Mouse (Mus musculus): ENCODE results near the gene Znhit3. TPM values are rescaled to one million over a fixed set of nuclear protein-coding genes. Genes with fewer than 3 reads are reported as not detected.
A peak's percentile ranks its signal among the peaks of the same experiment; 100 is the strongest.
"Not testable (repeated sequence)": the region's sequence is repeated elsewhere in the genome, so short reads cannot be mapped to it uniquely, and the experiment has no call there.

Znhit3 gene
- total RNA-seq, 2 experiments from 2014 or later = 13.4 to 13.7 TPM

GRCm38 (mm10) chr11:84919951-84920350, 3.8 kb upstream of the Znhit3 start:
- DNase-seq = no peak

DNA sequence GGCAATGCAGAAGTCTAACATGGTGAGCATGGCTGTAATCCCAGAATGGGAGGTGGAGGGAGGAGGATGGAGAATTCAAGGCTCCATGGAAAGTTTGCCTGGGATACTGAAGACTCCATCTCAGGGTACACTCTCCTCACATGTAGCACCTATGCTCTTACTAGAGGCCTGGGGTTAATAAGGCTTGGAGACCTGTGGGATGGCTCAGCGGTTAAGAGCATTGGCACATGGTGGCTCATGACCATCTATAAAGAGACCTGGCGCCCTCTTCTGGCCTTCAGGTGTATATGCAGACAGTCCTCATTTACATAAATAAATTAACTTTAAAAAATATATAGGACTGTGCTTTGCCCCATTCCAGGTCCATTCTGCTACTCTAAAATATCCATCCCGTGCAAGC, 3.1 kb upstream of the Znhit3 start:
- peak; percentile 20 for DNase-seq

- DNase-seq = peak; percentile 91
Observed at GRCm38 (mm10) chr11:84918425-84918824, 2.3 kb upstream of the Znhit3 start.

DNA sequence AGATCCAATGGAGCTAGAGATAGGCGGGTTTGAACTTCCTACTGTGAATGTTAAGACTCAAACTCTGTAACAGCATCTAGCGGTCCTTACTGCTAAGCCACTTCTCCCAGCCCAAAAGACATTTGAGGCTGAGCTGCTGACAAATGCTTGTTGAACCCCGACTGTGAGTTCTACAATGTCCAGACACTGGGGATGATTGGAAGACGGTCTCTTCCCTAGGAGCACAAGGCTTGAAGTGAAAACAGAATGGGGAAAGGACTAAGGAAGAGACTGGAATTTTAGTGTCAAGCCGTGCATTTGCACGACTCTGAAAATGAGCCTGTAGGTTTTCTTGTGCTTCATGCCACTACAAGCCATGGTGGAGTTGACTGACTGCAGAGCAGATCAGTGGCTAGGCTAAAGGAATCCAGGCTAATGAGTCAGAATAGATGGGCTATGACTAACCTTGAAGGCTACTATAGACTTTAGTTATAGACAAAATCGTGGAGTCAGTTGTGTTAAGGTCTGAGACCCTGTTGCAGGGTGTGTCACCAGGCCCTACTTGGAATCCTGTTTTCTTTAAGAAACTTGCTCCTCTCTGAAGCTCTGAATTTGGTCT, 636 bp upstream of the Znhit3 start:
- no peak for DNase-seq

DNA sequence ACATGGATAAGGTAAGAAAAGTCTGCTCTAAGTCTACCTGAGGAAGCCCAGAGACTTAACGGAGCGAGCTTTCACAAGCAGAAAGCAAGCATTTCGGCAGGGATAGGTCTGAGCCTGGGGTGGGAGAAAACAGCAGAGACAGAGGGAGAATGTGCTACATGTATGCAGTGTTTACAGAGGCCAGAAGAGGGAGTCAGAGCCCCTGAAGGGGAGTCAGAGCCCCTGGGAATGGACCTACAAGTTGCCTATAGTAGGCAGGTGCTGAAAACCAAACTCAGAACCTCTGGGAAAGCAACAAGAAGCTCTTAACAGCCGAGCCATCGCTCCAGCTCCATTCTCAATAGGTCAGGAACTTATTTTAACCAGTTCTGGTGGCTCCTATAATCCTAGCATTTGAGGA, 1.5 kb downstream of the Znhit3 start:
- DNase-seq = no peak

DNA sequence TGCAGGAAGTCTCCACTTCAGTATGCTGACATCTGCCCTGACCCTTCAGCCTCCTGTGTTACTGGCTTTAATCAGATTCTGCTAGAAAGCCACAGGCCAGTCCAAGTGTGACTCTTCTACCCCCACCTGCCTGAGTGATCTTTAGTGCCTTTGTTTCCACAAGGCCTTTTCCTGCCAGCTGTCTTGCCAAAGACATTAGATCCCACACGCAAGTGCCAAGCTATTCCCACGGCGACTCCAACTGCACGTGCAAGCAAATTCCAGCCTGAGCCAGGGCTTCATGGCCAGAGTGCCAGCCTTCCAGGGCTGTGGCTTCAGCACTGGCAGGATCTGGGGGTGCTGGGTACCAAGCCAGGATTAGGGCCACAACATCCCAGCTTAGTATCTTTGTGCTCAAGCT, 5.8 kb downstream of the Znhit3 start:
- no peak for DNase-seq

DNA sequence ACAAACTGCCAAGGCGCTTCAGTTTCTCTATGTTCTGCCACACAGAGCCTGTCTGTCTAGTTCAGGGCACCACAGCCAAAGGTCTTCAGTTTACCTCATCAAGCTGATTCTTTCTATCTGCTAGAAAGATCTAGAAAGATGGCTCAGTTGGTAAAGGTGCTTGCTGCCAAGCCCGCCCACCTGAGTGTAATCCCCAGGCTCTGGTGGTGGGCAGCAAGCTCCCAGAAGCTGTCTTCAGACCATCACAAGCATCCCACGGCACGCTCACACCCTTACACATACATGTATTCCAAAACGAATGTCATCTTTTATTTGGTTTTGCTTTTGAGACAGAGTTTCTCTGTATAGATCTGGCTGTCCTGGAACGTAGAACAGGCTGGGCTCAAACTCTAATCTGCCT, 7.7 kb downstream of the Znhit3 start:
- DNase-seq = no peak

DNA sequence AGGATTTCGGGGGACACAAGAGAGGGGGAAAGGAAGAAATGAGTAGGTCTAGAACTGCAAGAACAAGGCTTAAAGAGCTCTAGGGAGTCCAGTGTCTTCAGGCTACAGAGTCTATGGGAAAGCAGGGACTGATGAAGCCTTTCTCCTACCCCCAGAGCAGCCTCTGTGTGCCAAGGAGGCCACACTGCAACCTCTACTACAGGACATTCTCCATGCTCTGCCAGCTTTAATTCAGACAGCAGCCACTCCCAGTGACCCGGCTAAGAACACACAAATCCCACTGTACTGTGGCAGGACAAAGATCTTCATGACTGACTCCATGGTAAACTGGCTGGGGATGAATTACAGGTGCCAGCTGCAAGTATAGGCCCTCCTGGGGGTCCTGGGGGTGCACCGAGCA, 9.1 kb downstream of the Znhit3 start:
- DNase-seq = no peak

DNA sequence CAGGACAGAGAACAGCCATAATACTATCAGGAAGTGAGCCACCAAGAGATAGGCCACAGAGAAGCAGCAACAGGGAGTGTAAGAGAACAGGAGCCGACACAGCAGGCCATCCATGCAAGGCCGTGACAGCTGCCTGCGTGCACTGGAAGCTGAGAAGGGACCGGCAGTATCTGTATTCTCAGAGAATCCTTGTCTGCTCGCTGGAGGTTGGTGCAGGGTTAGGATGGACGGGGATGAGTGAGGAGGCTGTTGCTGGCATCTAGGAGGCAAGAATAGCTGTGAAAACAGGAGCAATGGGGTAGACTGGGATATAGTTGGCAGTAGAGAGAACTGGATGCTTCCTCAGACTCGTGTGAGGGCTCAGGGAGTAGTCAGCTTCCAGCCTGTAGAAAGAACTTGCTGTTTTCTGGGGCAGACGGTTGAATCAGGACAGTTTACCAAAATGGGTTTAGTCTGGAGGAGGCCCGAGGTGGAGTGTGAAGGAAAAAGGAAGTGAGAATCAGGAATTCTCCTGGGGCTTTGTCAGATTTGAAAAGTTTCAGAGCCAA, 11.5 kb downstream of the Znhit3 start:
- DNase-seq = no peak

DNA sequence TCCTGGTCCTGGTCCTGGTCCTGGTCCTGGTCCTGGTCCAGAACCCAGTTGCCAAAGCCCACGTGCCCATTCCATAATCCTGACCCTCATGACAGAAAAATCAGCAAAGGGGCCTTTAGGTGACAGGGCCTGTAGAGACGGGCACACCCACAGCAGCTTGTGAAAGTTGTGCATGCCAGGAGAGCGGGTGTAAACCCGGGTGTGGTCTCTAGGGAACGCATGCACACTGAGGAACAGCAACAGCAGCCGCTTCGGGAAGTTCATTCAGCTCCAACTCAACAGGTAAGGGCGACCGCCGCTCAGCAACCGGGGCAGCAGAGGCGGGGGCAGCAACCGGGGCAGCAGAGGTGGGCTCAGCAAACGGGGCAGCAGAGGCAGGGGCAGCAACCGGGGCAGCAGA, 23.1 kb downstream of the Znhit3 start:
- no peak for DNase-seq

GRCm38 (mm10) chr11:84891705-84892104, 24.5 kb downstream of the Znhit3 start:
- no peak for DNase-seq

DNA sequence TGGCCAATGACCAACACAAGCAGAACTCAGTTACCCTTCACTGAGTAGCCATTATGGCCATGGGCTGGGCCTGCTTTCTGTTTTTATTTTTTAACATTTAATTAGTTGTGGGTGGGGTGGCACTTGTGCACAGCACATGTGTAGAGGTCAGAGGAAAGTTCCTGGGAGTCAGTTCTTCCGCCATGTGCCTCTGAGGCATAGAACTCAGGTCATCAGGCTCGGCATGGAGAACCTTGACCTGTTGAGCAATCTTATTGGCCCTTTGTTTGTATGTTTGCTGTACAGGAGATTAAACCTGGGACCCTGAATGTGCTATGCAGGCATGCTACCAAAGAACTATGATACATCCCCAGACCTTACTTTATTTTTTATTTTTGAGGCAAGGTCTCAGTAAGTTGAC, 26.7 kb downstream of the Znhit3 start:
- DNase-seq = no peak

DNA sequence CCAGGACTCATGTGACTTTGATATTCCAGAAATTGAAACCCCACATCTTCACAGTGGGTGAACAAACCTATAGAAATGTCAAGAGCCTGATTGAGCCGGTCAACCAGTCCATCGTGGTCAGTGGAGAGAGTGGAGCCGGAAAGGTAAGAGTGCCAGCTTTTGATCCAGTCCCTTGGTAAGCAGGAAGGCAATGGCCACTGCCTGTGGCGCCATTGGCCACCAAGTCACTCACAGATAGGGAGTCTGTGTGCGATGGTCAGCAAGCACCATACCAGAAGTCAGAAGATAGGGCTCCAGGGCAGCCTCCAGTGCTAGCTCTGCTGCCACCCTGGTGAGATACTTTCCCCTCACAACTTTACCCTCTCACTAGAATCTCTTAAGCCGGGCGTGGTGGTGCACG, 28.1 kb downstream of the Znhit3 start:
- DNase-seq = no peak

DNA sequence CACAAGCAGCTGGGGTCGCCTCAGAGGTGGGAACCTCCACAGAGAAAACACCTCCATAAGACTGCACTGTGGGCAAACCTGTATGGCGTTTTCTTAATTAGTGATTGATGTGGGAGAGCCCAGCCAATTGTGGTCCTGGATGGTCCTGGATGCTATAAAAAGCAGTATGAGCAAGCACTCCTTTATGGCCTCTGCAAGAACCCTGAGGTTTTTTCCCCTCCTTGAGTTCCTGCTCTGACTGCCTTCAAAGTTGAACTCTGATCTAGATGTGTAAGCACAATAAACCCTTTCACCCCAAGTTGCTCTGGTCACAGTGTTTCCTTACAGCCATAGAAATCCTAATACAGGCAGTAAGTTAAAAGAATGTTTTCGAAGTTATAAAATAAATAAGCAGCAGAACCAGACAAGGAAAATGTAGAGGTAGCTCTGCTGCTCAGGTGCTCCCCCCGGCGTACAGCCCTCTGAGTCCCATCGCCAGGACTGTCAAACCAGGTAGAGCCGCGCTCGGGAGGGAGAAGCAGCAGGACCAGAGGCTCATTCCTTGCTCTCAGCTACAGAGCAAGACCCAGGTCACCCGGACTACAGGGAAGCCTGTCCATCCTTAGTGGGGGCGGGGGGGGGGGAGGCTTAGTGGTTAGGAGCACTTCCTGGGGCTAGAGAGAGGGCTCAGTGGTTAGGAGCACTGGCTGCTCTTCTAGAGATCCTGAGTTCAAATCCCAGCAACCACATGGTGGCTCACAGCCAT, 29.2 kb downstream of the Znhit3 start:
- DNase-seq = no peak

DNA sequence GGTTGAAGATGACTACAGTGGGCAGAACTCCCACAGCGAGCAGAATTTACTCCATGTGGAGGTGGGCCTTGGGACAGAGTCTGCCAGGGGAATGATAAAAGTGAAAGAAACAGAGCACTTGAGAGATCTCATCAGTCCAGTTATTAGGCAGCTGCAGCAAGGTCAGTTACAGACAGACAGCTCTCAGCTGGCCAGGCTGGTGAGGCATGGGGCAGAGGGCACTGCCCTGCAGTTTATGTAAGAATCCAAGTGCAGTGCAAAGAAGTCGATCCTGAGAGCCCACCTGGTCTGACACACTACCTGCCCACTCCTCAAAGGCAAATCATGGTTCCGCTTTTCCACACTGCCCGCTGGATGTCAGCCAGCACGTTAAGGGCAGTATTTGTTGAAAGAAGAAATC, 29.9 kb downstream of the Znhit3 start:
- no peak for DNase-seq

DNA sequence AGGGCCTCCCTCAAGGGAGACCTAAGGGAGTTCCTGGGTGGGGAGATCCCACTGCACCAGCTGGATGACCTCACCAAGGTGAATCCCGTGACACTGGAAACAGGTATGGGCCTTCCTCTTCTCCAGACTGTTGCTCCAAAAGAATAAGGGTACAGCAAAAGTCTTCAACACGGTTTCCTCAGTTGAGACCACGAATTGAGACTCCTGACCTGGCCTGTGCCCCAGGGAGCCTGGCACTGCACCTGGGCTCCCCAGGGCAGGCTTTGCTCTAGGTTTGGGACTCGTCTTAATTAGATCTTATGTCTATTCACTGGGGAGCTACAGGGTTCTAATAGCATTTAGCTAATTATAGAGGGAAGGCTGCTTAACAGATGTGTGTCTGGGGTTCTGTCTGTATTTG, 30.9 kb downstream of the Znhit3 start:
- DNase-seq = no peak

DNA sequence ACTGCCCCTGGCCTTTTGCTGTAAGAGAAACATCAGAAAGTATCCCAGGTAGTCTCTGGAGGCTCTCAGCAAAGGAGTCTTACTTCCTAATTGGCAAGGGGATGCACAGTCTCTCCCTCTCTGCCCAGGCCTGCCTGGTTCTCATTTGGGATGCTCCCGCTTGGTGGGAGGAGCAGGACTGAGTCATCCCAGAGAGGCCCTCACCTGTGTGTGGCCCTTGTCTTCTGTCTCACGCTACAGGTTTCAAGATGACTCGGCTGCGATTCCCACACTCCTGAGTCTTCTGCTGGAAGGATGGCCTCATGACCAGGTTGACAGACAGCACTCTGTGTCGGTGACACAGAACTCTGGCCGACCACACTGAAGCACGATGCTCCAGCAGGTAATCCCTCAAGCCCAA, 33.8 kb downstream of the Znhit3 start:
- DNase-seq = no peak

GRCm38 (mm10) chr11:84880971-84881370, 35.2 kb downstream of the Znhit3 start:
- no peak for DNase-seq

- peak; percentile 80 for DNase-seq
Observed at GRCm38 (mm10) chr11:84880465-84880961, 35.7 kb downstream of the Znhit3 start.

- peak; percentile 87 for DNase-seq
Observed at GRCm38 (mm10) chr11:84879772-84880464, 36.2 kb downstream of the Znhit3 start, which contains the start of the genes Myo19 and Pigw. TSS of gene Myo19 (plus strand) at chr11:84880148. TSS of gene Pigw (minus strand) at chr11:84880285.

DNA sequence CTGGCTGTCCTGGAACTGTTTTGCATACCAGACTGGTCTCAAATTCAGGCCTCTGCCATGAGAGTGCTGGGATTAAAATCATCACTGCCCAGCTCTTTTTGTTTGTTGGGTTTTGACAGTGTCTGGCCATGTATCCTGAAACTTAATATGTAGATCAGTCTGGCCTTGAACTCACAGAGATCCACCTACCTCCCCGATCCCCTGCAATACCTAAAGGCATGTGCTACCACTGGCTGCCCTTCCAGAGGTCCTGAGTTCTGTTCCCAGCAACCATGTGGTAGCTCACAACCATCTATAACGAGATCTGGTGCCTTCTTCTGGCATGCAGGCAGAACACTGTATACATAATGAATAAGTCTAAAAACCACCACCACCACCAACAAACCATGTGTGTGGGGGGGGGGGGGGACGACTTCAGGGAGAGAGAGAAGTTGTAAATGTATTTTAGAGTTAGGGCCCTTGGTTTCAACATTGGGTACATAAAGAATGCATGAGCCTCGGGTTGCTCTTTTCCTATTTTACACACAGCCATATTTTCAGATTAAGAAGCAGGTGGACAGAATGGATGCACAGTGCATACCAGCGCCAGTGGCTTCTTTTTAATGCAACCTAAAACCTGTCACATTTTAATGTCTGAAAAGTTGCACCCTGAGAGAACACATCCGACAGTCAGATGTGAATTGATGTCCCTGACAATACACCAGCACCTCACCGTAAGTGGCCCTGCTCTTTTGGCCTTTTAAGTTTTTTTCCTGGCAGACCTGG, 37.0 kb downstream of the Znhit3 start:
- DNase-seq = no peak

DNA sequence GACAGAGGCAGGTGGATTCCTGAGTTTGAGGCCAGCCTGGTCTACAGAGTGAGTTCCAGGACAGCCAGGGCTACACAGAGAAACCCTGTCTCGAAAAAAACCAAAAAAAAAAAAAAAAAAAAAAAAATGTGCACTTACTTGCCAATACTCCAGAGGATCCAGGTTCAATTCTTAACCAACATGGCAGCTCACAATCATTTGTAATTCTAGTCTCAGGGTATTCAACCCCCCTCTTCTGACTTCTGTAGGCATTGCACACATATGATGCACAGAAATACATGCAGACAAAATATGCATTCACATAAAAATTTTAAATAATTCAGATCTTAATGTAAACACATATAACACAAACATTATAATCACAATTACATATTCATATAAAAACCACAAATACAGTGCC, 40.1 kb downstream of the Znhit3 start:
- DNase-seq = not testable (repeated sequence)

Data from heart, postnatal 4 days (tissue).